Mouse (Mus musculus): Measurements from ENCODE around the gene Bmper.

Bmper gene

DNA sequence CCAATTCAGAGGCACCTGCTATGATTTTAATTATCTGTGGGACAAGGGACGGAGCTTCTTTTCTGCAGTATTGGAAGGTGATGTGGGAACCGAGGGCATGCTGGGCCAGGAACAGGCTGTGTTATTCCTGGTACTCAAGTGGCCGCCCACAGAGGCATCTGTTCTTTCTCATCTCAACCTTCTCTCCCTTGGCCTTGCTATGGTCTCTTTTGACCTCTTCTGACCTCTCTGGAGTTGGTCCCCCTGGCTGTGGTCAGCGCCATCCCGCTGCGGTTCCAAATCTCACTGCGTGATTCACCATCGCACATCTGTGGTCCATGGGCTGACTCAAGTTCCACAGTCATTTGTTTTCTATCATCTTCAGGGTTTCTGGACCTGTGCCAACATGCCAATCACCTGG, 77.5 kb downstream of the Bmper start:
- DNase-seq (ENCODE audit: low spot score): no peak

DNA sequence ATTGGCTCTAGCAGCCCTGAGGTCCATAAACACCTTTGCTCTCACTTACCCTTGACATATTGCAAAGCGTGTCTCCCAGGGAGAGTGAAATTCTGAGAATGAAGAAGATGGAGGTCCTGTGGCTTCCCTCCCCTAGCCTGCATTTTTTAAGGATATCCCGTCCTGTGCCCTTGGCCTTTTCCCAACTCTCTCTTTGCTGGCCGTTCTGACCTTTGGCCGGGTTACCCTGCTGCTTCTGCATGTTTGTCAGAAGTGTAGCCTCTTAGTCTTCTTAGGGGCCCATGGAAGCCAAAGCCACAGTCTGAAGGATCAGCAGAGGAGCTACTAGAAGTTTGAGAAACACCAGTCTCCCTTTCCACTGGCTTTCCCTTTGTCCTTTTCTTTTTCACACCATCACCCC, 82.8 kb downstream of the Bmper start:
- DNase-seq (ENCODE audit: low spot score): no peak

DNA sequence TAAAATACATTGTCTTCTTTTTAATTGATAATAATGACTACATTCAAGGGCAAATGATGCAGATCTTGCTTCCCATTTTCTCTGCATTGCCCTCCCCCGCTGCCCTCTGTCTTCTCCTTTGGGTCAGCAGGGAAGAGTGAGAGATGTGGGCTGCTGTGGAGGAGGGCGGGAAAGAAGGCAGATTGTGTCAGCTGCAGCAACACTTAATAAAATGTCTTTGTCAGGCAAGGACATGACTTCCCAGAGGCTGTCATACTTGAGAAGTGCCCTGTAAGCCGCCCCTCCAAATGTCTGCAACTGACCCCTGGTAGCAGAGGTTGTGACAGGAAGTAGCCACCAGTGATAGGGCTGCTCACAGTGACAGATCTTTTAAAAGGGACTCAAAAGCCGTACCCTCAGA, 83.3 kb downstream of the Bmper start:
- peak; percentile 46 for DNase-seq (ENCODE audit: low spot score)

DNA sequence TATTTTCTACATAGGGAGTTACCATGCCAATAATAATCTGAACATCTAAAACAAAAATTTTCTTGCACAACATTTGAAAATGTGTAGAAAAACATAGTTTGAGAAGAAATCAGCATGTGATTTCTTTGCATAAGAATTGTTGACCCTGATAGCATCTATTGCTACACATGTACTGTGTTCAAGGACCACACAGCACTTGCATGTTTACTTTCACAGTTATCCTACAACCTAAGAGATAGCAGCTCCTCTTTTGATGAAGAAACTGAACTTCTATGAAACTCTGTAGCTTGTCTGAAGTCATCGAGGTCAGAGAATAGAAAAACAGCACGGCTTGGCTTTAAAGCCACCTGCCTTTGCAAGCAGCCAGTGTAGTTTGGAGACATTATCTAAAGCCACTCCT, 85.0 kb downstream of the Bmper start:
- DNase-seq (ENCODE audit: low spot score): no peak

DNA sequence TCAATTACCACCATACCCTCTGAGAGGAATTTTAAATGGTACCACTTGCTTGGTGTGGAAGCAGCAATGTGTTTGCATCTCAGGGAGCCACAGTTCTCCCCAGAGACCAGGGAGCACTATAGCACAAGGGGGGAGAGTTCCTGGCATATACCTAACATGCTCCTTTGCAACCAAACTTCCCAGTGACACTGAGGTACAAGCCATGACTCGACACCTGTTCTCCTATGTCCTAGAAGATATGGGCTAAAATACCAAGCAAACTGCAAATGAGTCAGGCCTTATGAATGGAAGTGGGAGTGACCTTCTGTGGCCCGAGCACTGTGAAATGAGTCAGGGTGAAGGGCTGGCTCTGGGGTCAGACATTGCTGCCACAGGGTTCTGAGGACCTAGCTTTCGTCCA, 88.1 kb downstream of the Bmper start:
- no peak for DNase-seq (ENCODE audit: low spot score)

DNA sequence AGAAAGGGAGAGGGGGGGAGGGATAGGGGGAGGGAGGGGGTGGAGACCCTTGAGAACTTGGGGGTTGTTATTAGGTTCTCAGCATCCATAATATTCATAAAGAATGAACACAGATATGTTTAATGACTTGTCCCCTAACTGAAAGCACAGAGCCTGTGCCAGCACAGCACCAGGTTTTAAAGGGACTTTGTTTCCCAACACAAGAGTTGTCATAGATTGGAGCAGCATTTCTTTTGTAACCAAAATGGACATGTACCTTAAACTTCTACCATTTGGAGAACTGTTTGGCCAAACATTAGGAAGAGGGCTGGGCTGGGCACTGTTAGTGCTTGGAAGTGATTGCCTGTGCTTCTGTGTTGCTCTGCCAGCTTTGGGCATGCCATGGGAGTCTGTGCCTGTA, 89.1 kb downstream of the Bmper start:
- DNase-seq (ENCODE audit: low spot score): no peak

DNA sequence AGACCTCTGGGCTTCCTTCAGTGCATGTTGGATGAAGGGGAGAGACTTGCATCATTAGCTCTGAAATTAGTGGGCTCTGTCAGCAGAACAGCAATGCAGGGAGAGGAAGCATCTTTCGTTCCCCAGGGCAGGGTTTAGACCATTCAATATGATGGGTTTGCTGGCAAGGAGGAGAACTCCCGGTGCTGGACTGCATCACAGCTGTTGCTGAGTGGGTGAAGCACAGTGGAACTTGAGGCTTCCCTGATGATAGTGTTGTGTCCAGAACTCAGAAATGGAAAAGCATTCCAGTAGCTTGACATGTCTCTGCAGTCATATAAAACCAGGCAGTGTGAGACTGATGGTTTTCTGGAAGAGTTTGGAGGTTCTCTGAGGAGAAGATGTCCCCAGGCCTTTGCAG, 90.0 kb downstream of the Bmper start:
- DNase-seq (ENCODE audit: low spot score): no peak

DNA sequence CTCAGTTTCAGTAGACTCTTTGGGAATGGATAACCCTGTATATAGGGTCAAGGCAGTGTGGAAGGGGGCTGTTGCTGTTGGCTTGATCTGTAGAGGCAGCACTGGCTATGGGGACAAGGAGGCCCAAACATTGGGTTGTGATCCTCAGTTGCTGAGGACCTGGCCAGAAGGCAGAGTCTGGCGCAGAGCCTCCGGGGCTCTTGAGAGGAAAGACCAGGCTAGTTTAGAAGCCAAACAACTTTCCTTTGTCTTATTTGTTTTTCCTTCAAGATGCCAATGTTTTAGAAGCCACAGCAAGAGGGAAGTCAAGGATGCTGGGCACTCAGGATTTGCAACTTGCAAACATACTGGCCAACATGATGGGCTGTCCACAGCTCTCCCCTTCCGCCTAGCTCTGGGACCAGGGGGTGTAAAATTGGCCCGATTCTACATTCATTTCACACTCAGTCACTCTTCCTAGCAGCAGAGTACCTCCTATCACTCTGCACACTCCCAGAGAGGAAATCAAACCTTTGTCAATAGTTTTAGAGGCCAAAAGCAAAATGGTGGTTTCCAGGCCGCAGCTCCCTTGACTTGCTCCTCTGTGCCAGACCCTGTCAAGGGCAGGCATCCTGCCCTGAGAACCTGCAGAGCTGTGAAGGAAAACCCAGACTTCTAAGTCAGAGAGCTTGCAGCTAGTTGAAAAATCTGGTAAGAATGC, 92.9 kb downstream of the Bmper start:
- no peak for DNase-seq (ENCODE audit: low spot score)

DNA sequence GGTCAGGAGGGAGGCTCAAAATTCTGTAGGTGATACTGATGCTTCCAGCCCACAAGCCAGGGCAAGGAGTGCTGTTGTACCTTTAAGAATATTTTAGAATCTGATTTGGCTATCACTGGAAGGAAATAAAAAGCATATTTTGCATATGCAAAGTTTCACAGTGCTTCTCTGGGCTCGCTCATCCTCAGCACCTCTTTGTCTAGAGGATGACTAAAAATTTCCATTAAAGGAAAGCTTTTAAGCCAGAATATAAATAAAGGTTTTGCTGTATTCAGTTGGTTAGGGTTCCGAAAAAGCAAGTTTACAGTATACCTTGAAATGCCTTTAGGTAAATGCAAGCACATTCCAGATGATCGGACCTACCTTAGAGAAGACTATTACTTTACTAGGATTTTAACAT, 105.0 kb downstream of the Bmper start:
- DNase-seq (ENCODE audit: low spot score): no peak

DNA sequence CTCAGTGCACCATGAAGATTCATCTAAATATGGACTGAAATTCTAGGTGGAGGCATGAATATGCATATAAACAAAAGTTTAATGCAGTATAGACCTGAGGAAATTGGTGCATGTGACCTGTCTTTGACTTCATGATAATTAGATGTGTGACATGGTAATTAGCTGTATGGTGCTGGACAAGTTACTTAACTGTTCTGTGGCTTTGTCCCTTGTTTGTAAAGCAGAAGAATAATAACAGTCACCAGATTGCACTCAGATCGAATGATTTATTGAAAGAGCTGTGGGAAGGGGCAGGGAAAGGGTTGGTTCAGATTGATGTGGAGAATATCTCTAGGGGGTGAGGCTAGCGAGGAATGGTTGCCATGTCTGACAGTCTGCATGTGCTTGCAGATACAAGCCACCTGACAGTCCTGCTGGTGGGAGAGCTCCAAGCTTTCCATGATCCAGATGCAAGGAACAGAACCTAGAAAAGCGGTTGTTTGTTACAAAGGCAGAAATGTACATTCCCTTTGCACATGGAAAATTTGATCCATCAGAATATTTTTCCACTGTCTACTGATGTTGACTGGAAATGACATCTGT, 110.3 kb downstream of the Bmper start:
- DNase-seq (ENCODE audit: low spot score): no peak

DNA sequence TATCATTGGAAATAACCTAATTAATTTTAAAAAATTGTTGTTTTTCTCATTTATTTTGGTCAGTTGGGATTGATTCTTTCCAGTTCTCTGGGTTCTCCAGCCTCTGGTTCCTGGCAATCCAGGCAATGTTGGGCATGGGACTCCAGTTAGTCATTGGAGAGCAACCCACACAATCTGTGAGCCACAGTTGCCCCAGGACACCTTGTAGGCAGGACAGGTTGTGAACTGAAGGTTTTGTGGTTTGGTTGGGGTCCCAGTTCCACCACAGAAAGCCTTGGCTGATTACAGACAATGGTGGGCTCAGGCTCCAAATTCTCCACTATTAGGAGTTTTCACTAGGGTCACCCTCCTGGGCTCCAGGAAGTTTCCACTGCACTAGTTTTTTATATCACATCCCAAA, 117.7 kb downstream of the Bmper start:
- DNase-seq (ENCODE audit: low spot score): no peak

DNA sequence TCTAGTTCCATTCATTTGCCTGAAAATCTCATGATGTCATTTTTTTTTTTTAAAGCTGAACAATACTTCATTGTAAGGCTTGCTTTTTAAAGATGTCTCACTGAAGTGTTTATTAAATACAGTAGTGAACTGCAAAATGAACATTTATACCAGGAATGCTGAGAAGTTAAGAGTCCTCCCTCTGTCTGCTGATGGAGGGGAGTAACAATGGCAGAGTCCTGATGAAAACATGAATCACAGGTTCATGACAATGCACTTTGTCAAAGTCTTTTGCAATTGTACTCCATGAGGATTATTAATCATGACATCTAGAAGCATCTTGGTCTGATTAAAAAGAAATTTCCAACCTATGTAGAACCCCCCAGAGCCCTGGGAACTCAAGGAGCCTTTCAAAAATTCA, 118.4 kb downstream of the Bmper start:
- DNase-seq (ENCODE audit: low spot score): no peak

DNA sequence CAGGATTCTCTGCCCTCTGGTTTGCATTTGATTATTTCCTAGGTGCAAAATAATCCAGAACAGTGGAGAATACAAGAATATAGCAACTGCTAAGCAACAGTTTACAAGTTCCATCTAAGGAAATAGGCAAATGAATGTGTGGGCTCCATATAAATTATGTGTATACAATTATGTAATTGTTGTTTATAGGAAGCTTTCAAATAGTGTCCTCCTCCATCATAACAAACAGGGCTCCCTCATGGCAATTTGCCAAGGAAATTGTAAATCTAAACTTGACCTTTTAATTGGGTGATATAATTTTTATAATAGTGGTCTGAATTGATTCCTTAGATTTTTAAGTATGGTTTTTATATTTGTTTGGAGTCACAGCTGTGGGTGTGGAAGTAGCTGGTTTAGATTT, 121.5 kb downstream of the Bmper start:
- DNase-seq (ENCODE audit: low spot score): no peak

DNA sequence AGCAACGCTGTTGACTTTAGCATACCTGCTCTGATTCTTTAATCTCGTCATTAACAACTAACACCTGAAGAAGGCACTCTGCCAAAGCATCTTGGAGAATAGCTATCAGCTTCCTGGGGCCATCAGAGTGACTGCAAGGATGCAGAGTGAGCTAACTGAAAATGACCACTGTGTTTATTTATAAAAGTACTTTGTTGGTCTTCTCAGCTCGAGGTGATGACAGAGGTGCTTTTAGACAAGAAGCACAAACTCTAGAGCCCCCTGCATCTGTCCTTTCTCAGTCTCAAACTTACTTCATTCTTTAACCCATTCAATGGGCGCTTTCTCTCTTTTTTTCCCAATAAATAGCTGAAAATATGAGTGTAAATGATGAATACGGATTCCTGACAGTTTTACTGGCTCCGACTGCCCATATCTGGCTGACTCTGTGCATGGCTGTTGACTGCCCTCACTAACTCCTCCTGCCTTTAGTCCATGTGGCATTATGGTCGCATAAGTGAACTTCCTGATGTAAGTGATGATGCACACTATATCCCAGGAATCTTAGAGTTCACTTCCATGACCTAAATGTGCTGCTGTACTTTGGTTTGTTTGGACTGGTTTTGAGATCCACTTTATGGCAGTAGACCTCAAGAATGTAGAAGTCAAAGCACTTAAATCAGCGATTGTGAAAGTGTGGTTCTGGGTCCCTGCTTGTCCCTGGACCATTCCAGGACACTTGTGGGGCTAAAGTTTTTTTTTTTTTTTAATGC, 122.4 kb downstream of the Bmper start:
- DNase-seq (ENCODE audit: low spot score): no peak

DNA sequence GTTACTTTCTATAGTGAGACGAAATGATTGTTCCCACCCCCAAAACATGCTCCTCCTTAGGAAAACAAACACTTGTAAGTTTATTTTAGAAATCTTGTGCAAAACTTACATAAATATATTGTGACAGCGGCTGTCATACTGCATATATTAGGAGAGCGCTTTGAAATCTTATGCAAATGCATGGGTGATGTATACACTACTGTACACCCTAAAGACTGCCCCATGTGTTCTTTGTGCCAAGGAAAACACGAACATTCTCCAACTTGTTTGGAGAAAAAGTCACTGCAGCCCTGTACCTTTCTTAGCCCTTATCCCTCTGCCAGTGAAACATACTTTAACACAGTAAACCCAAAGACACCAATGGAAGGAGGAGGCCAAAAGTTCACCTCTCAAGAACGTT, 126.7 kb downstream of the Bmper start:
- DNase-seq (ENCODE audit: low spot score): no peak

DNA sequence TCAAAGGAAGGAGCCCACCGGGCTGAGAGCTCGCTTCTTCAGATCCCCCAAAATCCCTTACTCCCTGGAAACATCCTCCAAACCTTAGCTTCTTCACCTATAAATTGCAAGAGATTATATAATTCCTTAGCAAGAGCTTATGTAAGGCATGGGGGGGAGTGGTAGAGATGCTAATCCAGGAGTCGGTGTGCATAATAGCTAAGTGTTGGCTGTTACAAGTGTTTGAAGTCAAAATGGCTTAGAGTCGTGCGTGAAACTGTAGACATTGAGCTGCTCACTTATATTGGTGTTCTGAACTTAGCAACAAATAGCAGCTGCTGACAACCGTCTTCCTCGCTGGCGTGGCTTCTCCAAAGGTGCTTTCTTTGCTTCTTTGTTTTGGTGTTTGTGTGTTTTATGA, 128.5 kb downstream of the Bmper start:
- DNase-seq (ENCODE audit: low spot score): no peak

DNA sequence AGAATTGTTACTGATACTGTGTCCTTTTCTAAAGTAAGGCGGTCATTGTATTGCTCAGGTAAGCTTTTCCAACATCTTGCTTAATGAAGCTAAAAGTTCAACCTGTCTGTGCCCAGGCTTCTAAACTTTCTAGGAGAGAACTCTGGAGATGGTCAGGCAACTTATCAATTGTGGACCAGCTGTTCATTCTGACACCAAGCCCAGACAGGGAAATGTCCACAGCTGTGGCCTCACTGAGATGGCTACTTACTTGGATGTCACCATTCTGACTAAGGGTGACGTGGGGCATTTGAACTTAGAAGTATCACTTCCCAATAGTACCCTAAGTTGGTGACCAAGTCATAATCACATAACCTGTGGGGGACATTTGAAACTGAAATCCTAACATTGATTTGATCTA, 129.5 kb downstream of the Bmper start:
- no peak for DNase-seq (ENCODE audit: low spot score)

DNA sequence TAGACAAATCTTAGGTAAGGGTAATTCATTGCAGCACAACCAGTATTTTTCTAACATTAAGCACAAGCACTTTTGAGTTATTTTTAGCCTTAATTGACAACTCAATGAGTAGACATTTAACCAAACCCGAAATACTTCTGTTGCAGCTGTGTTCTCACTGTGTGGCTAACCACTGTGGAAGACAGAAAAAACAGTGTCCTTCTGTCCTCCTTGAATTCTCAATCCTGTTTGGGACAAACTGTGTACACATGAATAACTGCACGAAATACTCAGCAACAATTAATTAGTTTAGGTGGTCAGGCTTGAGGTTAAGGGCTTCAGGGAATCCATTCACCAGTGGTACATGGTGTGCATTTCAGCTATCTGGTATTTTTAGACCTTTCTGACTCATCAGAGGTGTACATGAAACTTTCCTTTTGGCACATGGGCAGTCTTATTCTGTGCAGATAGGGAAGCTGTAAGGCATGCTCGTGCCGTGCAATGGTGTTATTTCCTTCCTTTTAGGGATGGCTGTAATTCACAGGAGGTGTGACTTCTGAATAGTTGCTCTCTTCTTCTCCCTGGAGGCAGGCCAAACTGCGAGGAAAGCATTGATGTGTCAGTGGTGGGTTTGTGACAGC, 131.4 kb downstream of the Bmper start:
- no peak for DNase-seq (ENCODE audit: low spot score)

DNA sequence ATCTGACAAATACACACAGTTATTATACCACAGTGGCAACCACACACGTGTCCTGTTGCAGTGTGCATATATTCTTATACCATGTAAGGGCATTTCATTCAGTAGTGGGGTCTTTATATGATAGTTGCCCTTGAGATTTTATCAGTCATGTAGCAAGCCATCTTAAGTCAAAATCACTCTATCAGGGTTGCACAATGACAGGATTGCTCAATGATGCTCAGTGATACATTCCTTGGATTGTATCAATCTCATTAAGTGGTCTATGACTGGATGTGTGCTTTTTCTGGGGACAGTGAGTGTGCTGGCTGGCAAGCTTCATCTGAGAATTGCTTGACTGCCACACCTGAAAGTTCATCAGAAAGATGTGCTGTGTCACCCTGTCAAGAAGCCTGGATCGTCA, 135.2 kb downstream of the Bmper start:
- DNase-seq (ENCODE audit: low spot score): no peak

DNA sequence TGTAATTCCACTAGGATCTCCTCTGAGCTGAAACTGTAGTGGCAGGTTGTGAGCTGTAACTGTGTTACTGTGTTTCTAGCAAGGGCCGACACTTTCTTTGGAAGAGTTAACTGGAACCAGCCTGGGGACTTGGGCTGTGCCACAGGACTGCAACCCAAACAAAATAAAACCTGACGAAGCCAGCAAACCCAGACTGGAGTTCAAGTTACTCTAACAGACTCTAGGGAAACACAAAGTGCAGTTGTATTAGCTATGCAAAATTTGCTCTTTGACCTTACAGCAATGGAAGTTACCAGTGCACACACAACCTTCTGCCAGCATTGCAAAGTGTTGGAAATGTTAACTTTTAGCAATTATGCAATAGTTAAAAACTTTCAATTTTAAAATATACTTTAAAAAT, 140.3 kb downstream of the Bmper start:
- DNase-seq (ENCODE audit: low spot score): no peak

DNA sequence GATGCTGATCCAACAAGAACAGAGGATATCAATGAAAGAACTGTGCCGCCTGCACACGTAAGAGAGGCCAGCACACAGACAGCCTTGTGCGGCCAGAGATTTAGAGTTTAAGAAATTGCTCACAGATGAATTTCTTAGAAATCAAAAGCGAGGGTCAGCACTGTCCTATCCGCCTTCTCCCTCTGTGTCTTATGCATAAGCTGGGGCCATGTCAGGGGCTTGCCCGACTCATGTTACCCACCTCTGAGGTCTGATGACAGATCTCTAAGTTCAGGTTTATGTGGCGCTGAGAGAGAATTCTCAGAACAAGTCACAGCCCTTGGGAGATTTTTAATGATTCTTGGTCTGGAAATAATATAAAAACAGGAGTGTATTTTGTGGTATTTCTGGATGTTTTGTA, 140.7 kb downstream of the Bmper start:
- no peak for DNase-seq (ENCODE audit: low spot score)

DNA sequence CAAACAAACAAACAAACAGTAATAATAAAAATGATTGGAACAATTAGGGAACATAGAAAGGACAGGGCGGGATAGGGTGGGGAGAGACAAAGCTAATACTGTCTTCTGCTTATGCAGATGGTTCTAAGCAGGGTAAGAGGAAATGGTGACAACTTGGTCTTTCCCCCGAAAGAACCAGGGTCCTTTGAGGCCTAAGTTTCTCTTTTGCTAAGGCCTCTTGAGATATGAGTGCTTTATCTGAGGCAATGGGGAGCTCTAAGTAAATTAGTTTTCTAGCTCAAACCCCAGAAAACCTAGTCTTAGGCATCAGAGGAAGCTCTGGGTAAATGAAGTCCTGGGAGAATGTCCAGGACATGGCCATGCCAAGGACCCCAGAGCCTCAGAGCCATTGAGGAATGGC, 141.2 kb downstream of the Bmper start:
- DNase-seq (ENCODE audit: low spot score): no peak

DNA sequence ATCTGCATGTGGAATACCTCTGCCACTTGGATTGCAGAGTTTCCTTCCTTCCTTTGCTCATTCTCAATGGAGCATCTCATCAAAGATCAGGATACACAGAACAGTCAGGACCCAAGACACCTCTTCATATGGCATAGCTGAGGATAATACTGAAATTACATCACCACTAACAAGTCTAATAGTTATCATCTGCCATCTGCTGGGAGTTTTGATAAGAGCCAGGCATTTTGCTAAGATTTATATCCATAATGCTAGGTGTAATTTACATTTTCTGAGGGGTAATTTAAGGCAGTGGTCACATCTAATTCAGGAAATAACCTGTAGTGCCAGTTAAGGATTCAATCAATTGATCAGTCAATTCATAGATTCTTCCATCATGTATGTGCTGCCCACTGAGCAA, 145.2 kb downstream of the Bmper start:
- DNase-seq (ENCODE audit: low spot score): no peak

All from testis, postnatal 10 days (tissue).